Mouse (Mus musculus) mesoderm, embryonic 11.5 days (tissue): Measurements from ENCODE around the gene Hnf4a.

Experiments used
- DNase-seq: peaks from one replicate; pipeline ENCODE4 v3.0.0-alpha.2; 2012; ENCODE audit warnings: low read depth, low spot score

Hnf4a gene

DNA sequence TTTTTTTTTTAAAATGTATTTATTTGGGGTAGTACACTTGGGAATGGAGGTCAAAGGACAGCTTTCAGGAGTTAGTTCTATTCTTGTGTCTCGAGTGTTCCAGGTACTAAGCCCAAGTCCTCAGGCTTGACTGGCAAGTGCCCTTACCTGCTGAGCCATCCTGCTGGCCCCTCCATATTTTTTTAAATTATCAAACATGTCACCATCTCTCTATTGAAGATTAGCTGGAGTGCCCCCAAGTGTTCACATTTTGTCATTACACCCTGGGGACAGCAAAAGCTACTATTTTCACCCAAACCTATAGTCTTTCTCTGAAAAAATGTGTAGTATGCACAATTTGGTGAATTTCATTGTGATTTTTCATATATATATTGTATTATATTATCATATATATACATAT is 85.5 kb downstream of the Hnf4a start:
- no peak for DNase-seq

DNA sequence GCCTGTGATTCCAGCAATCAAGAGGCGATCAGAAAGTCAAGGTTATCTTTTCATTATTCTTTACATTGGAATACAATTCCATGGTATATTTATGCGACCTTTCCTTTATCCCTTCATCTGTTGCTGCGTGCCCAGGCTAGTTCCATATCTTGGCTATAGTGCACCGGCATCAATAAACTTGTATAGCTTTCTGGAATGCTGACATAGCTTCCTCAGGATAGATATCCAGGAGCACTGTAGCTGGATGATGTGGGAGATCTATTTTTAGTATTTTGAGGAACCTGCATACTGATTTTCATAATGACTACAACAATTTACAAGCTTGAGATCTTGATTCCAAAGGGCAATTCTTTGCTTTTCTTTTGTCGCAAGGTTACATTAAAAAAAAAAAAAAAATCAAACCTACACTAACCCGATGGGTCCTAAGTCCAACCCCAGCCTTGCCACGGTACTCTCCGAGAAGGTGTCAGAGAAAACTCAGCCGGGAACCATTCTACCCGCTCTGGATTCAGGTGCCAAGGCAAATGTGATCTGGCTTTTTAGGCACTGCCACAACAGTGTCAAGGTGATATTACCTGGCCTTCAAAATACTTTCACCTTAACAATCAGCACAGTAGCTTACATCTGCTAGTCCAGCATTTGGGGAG is 87.2 kb downstream of the Hnf4a start:
- no peak for DNase-seq

- DNase-seq: no peak
Measured at GRCm38 (mm10) chr2:163595119-163595518, 88.5 kb downstream of the Hnf4a start.

DNA sequence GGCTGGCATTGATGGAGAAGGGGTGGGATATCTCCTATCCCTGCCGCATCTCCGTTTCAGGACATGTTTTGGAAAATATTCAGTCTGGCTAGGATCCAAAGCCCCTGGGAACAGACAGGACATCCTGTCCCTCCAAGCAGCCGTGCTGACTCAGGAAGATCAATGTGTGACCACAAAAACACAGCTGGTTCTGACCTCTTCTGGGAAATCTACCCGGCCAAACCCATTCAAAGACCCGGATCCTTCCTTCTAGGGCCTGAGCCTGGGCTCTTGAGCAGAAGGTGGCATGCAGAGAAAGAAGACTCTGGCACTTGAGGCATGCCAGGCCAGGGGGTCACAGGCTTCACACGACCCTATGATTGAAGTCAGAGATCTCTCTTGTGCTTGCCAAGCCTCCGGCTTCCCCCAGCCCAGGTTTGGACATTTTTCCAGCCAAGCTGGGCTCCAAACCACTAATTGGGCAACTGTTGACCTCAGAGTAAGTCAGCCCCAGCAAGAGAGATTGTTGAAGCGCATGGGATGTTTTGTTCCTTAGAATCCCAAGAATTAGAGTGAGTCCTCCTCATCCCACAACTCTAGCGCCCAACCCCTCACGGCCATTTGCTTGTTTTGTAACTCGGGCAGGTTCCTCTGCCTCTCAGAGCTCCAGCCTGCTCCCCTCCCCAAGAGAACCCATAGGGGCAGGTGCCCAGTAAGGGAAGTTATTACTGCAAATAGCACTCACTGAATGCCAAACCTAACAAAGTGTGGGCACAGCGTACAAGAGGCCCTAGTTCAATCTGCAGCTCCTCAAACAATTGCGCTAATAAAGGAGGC is 89.7 kb downstream of the Hnf4a start:
- DNase-seq: no peak

GRCm38 (mm10) chr2:163596873-163597155 is 90.2 kb downstream of the Hnf4a start:
- no peak for DNase-seq

GRCm38 (mm10) chr2:163597661-163598060 is 91.1 kb downstream of the Hnf4a start:
- DNase-seq: peak; percentile 35

DNA sequence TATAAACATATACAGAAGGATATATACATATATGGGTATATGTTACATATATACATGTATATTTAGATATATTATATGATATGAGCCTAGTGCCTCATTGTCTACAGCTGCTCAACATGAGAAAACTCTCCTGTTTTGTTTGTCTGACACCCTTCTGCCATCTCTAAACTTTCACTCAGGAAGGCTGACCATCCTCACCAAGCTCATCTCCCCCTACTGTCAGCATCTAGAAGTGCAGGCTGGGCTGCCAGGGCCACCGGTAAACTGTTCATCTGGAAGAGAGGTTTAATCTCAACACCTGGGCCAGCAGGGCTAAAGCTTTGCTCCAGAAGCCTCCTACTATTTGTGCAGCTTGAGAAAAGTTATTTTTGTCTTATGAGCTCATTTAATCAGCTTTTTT is 92.6 kb downstream of the Hnf4a start:
- peak; percentile 66 for DNase-seq

GRCm38 (mm10) chr2:163601066-163601465 is 94.5 kb downstream of the Hnf4a start:
- DNase-seq: no peak

- no peak for DNase-seq
Measured at GRCm38 (mm10) chr2:163601712-163602100, 95.1 kb downstream of the Hnf4a start.

DNA sequence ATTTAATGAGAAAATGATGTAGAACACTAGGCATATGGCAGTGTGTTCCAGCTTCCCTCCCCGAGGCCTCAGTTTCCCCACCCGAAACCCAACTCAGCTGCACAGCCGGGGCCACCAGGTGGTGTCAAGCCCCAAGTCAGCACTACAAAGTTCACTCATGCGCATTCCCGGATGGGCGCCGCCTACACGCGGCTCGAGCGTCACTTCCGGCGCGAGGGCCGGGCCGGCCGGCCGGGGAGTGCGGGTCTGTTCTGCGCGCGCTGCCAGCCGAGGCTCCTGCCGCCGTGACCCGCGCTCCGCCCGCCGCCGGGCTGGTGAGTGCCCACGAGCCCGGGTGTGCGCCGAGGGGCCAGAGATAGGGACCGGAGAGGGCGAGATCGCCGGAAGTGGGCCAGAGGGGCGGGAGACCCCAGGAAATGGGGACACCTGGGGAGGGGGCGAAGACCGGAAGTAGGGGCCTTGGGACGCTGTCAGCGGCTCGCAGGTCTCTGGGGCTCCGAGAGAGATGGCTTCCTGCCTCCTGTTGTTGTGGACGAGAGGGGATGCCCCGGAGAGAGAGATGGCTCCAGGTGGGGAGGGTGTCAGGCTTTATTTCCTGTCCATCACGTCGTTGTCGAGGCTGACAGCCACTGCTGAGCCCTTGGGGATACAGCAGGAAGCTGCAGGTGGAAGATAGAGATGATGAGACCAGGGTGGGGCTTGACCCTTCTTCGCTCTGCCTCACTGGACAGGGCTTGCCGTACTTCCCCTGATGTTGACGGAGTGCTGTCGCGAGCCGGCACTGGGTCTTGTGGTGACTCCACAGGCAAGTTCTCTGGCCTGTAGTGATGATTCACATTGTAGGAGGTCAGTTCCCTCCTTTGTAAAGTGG is 95.7 kb downstream of the Hnf4a start, which contains the start of gene Ttpal:
Ttpal (plus strand) TSS at position 214 of the 871 bp plus-strand sequence.
- DNase-seq: peak; percentile 90

- DNase-seq: no peak
Measured at GRCm38 (mm10) chr2:163606161-163606560, 99.6 kb downstream of the Hnf4a start.

GRCm38 (mm10) chr2:163608008-163608407 is 101.4 kb downstream of the Hnf4a start:
- no peak for DNase-seq

DNA sequence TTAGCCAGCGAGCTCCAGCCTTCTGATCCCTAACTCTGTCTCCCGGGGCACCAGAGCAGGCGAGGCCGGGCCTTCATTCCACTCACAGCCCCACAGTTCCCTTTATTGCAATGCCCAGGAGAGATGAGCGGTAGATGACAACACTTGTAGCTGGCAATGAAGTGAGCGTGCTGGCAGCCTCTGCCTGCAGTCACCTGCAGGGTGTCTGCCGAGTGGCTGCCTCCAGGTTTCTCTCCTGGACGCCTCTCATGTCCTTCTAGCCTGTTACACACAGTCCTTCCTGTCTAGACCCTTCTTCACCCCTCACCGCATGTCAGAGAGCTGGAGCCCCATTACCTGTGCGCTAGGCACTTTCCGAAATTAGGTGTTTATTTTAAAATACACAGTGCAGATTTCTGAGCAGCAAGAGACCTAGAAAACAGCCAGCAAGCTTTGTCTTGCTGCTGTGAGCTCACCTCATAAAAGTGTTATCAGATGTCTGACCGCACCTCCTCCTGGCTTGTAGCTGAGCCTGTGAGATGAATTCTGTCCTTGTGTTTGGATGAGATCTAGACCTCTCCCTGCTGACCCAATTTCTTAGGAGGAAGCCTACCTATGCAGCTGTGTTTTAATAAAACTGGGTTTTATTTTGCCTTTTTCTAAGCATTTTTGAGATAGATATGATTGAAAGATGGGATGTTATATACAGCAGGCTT is 102.8 kb downstream of the Hnf4a start:
- no peak for DNase-seq

- no peak for DNase-seq
Measured at GRCm38 (mm10) chr2:163611176-163611575, 104.6 kb downstream of the Hnf4a start.

DNA sequence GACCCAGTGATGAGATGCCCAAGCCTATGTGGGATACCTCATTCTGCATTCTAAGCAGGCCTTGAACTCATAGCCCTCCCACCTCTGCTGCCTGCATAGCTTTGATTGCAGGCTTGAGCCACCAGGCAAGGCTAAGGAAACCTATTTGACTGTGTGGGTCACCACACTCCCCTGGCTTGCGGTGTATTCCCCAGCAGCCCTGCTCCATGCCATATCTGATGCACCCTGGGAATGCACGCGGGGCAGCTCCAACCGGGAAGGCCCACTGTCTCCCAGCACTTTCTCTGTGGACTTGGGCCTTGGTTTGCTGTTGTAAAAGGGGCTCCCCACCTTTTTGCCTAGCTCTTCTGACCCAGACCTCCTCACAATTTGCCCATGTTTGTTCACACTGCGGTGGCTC is 106.6 kb downstream of the Hnf4a start:
- DNase-seq: no peak

GRCm38 (mm10) chr2:163613990-163614389 is 107.4 kb downstream of the Hnf4a start:
- DNase-seq: no peak

DNA sequence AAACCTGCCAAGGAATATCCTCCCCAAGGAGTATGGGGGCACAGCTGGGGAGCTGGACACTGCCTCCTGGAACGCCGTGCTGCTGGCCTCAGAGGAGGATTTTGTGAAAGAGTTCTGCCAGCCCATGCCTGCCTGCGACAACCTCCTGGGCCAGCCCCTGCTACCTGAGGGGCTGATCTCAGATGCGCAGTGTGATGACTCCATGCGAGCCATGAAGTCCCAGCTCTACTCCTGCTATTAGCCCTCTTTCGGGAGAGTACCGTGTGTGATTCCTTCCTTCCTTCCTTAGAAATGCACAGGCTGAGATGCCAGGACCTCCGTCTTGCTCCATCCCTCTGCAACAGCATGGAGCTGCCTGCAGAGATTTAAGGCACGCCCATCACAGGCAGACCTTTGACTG is 108.8 kb downstream of the Hnf4a start:
- no peak for DNase-seq

GRCm38 (mm10) chr2:163615906-163616651 is 109.5 kb downstream of the Hnf4a start:
- no peak for DNase-seq

- no peak for DNase-seq
Measured at GRCm38 (mm10) chr2:163616652-163617227, 110.1 kb downstream of the Hnf4a start.

- no peak for DNase-seq
Measured at GRCm38 (mm10) chr2:163617232-163617863, 110.7 kb downstream of the Hnf4a start.
